Mouse (Mus musculus) G1E (cell line): ENCODE results near the gene Sh2d6. TPM values are rescaled to one million over a fixed set of nuclear protein-coding genes. Genes with fewer than 3 reads are reported as not detected.
A peak's percentile ranks its signal among the peaks of the same experiment; 100 is the strongest.
"Not testable (repeated sequence)": the region's sequence is repeated elsewhere in the genome, so short reads cannot be mapped to it uniquely, and the experiment has no call there.

Experiments
- ATAC-seq: 2 replicates; pipeline ENCODE4 v1.8.0; 2016; ENCODE audit warnings: mild to moderate bottlenecking; ENCODE audit not compliant: insufficient number of reproducible peaks, poor library complexity, low FRiP score, severe bottlenecking; ENCODE audit errors: extremely low read depth
- DNase-seq: peaks from one replicate; pipeline ENCODE4 v3.0.0; 2012; ENCODE audit warnings: low spot score
- H3K27me3 ChIP-seq: 2 replicates; pipeline ENCODE4 v1.6.1; 2012; ENCODE audit warnings: mild to moderate bottlenecking, low read length, inconsistent platforms; ENCODE audit not compliant: insufficient read depth
- H3K36me3 ChIP-seq: replicated peaks from 2 replicates; pipeline ENCODE3; 2012; ENCODE audit warnings: mild to moderate bottlenecking, inconsistent platforms
- H3K4me1 ChIP-seq: 2 replicates; pipeline ENCODE4 v1.6.1; 2012; ENCODE audit warnings: low read depth, low read length, inconsistent platforms, mixed read lengths; ENCODE audit not compliant: insufficient read depth
- H3K4me3 ChIP-seq: 2 replicates; pipeline ENCODE4 v1.5.1; 2012; ENCODE audit warnings: low read depth, mild to moderate bottlenecking, inconsistent platforms, low read length, moderate library complexity, mixed read lengths
- H3K9me3 ChIP-seq: replicated peaks from 2 replicates; pipeline ENCODE4 v1.6.1; 2012; ENCODE audit warnings: inconsistent platforms
- CTCF ChIP-seq: IDR thresholded peaks from 2 replicates; pipeline ENCODE4 v1.5.1; 2012; ENCODE audit warnings: low read depth, low read length, inconsistent platforms, mixed read lengths
- GATA1 ChIP-seq: IDR thresholded peaks from 2 replicates; pipeline ENCODE4 v1.6.1; 2012; ENCODE audit warnings: borderline replicate concordance, low read length, inconsistent platforms, mixed read lengths
- GATA2 ChIP-seq: IDR thresholded peaks from 2 replicates; pipeline ENCODE4 v1.6.1; 2012; ENCODE audit warnings: low read depth, low read length, inconsistent platforms, borderline replicate concordance
- POLR2AphosphoS5 ChIP-seq: IDR thresholded peaks from 2 replicates; pipeline ENCODE4 v1.6.1; 2012; ENCODE audit warnings: low read depth, low read length, inconsistent platforms; ENCODE audit not compliant: insufficient replicate concordance
- TAL1 ChIP-seq: conservative IDR thresholded peaks from 2 replicates; pipeline ENCODE4 v1.6.1; 2012; ENCODE audit warnings: low read depth, low read length, inconsistent platforms, mixed read lengths
- polyA plus RNA-seq: library from polyadenylated mRNA; stranded (reverse); fragments of >175 nt; gene quantifications from 2 replicates; pipeline ENCODE4 v1.2.3, GENCODE M21; 2012
- total RNA-seq, 2 experiments: library from RNA; stranded (forward) in 1 of 2; stranded (reverse) in 1 of 2; fragments of 200-1000 nt in 1 of 2; fragments of >200 nt in 1 of 2; fragmentation: Nextera tagmentation in 1 of 2; gene quantifications; 2 replicates each; pipeline ENCODE4 v1.2.3; 2014 to 2017

Sh2d6 gene
- total and polyA plus RNA-seq, 3 experiments, result 0.16 TPM; not detected in 2

- ATAC-seq (no peak), DNase-seq (no peak)
- H3K4me3 ChIP-seq, result no peak overlapping the region
- H3K27me3 ChIP-seq, result peaks cover 17% of the 10 kb centered on the region
- peaks cover 18% of the 10 kb centered on the region for H3K4me1 ChIP-seq
- TF ChIP-seq GATA2, result no peak
- no peak for TF ChIP-seq POLR2AphosphoS5
- TF ChIP-seq TAL1, result no peak
- no peak for TF ChIP-seq GATA1
- TF ChIP-seq CTCF, result no peak
- no peaks in the 10 kb centered on the region for H3K9me3 ChIP-seq
- H3K36me3 ChIP-seq, result no peaks in the 10 kb centered on the region
Measured at GRCm38 (mm10) chr6:72484887-72485286, 36.6 kb downstream of the Sh2d6 start.

GRCm38 (mm10) chr6:72482156-72482555, 39.4 kb downstream of the Sh2d6 start:
- Histone ChIP-seq H3K4me3 (no peak overlapping the region), H3K27me3 (peaks cover 20% of the 10 kb centered on the region), H3K36me3 (no peaks in the 10 kb centered on the region), H3K4me1 (peaks cover 18% of the 10 kb centered on the region), H3K9me3 (no peaks in the 10 kb centered on the region)
- no peak for DNase-seq
- TF ChIP-seq POLR2AphosphoS5, result no peak
- TF ChIP-seq CTCF, result no peak
- no peak for TF ChIP-seq TAL1
- no peak for TF ChIP-seq GATA2
- TF ChIP-seq GATA1, result no peak
- ATAC-seq, result no peak

DNA sequence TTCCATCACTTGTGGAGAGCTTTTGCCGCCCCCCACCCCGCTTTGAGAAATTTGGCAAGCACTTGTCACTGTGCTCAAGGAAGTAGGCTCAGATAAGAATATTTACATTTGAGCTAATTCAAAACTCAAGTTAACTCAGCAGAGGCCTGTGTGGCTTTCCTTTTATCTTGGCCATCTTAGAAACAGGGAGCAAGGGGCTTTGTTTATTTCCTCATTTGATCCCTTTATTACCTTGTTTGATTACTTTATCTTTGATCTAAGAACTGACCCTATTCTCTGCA, 41.1 kb downstream of the Sh2d6 start:
- Histone ChIP-seq H3K4me3 (no peak overlapping the region), H3K4me1 (peaks cover 11% of the 10 kb centered on the region), H3K27me3 (peaks cover 18% of the 10 kb centered on the region), H3K36me3 (no peaks in the 10 kb centered on the region), H3K9me3 (no peaks in the 10 kb centered on the region)
- ATAC-seq (no peak), DNase-seq (no peak)
- no peak for TF ChIP-seq POLR2AphosphoS5
- TF ChIP-seq TAL1, result no peak
- no peak for TF ChIP-seq GATA1
- TF ChIP-seq CTCF, result no peak
- no peak for TF ChIP-seq GATA2

DNA sequence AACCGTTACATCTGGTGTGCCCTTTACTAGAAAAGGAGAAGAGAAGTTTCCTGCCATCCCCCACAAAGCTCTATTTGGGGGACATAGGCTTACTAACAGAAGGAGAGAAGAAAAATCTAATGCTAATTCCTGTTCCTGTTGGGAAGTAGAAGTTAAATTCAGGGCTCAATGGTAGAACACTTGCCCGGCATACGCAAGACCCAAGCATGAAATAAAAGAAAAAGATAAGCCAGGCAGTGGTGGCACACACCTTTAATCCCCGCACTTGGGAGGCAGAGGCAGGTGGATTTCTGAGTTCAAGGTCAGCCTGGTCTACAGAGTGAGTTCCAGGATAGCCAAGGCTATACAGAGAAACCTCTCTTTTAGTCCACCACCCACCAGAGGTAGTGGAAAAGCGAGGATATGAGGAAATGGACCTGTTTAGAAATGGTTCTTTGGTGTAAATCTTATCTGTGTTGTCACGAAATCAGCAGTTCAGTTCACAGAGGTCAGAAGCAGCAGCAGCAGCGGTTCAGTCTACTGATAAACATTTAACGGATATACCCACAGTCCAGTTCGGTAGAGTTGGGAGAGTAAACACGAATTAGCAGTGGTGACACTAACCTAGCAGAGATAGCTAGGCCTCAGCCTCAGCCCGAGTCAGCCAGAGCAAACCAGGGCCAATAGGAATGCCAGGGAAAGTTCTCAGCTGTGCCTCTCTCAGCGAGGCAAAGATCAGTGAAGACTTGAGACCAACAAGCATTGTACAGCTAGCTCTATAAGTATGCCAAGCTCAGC, 41.7 kb downstream of the Sh2d6 start:
- H3K27me3 ChIP-seq, result peaks cover 14% of the 10 kb centered on the region
- DNase-seq, result no peak
- H3K36me3 ChIP-seq, result no peaks in the 10 kb centered on the region
- ATAC-seq, result peak; percentile 49; the same call in 1 of the 2 replicates
- no peak for TF ChIP-seq CTCF
- TF ChIP-seq GATA1, result no peak
- TF ChIP-seq GATA2, result no peak
- no peak for TF ChIP-seq TAL1
- TF ChIP-seq POLR2AphosphoS5, result no peak
- no peaks in the 10 kb centered on the region for H3K9me3 ChIP-seq
- no peak overlapping the region for H3K4me3 ChIP-seq
- peaks cover 11% of the 10 kb centered on the region for H3K4me1 ChIP-seq

DNA sequence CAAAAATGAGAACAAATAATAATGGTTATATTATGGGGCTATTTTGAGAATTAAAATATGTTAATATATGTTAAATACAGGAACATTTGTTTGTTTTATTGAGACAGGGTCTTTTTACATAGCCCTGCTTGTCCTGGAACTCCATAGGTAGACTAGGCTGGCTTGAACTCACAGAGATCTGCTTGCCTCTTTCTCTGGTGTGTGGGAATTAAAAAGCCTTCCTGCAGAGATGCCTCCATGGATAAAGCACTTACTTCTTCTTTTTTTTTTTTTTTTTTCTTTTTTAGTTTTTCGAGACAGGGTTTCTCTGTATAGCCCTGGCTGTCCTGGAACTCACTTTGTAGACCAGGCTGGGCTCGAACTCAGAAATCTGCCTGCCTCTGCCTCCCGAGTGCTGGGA, 42.8 kb downstream of the Sh2d6 start:
- not testable (repeated sequence) for ATAC-seq, H3K9me3 ChIP-seq, H3K4me3 ChIP-seq, H3K36me3 ChIP-seq, DNase-seq
- Histone ChIP-seq H3K27me3 (peaks cover 18% of the 10 kb centered on the region; the same call in 1 of the 2 replicates), H3K4me1 (peaks cover 13% of the 10 kb centered on the region)

- ATAC-seq (no peak), DNase-seq (no peak)
- TF ChIP-seq POLR2AphosphoS5, result no peak
- TF ChIP-seq TAL1, result no peak
- TF ChIP-seq GATA2, result no peak
- no peak for TF ChIP-seq GATA1
- TF ChIP-seq CTCF, result no peak
Measured at GRCm38 (mm10) chr6:72477621-72478020, 43.9 kb downstream of the Sh2d6 start.

More at GRCm38 (mm10) chr6:72477621-72478020, 43.9 kb downstream of the Sh2d6 start:
- Histone ChIP-seq H3K36me3 (no peaks in the 10 kb centered on the region), H3K4me3 (no peak overlapping the region), H3K27me3 (peaks cover 20% of the 10 kb centered on the region), H3K9me3 (no peaks in the 10 kb centered on the region), H3K4me1 (peaks cover 19% of the 10 kb centered on the region)
